Mouse (Mus musculus) midbrain, embryonic 14.5 days (tissue): ENCODE results near the gene Ly6g5b. TPM values are rescaled to one million over a fixed set of nuclear protein-coding genes. Genes with fewer than 3 reads are reported as not detected.
"Not testable (repeated sequence)": the region's sequence is repeated elsewhere in the genome, so short reads cannot be mapped to it uniquely, and the experiment has no call there.

ENCODE experiments used
- ATAC-seq: fragments of 200-750 bp; cut with Nextera tagmentation; 2 replicates; pipeline ENCODE4 v1.8.0; 2017; ENCODE audit warnings: moderate number of reproducible peaks, moderate library complexity; ENCODE audit not compliant: low FRiP score, low TSS enrichment
- DNase-seq: peaks from one replicate; pipeline ENCODE4 v3.0.0-alpha.2; 2015
- H3K27ac ChIP-seq: fragments of 300-500 bp; sonication (generic); replicated peaks from 2 replicates; pipeline ENCODE4 v1.5.1; 2014; ENCODE audit warnings: mild to moderate bottlenecking, low read depth, low read length, moderate library complexity
- H3K27me3 ChIP-seq: fragments of 300-500 bp; sonication (generic); 2 replicates; pipeline ENCODE4 v1.6.1; 2014; ENCODE audit warnings: low read length, control low read depth, mixed read lengths; ENCODE audit not compliant: control insufficient read depth, insufficient read depth
- H3K36me3 ChIP-seq: fragments of 300-500 bp; sonication (generic); 2 replicates; pipeline ENCODE4 v1.6.1; 2014; ENCODE audit warnings: low read length, control low read depth; ENCODE audit not compliant: control insufficient read depth, insufficient read depth
- H3K4me1 ChIP-seq: fragments of 300-500 bp; sonication (generic); 2 replicates; pipeline ENCODE4 v1.6.1; 2014; ENCODE audit warnings: mild to moderate bottlenecking, antibody characterized with exemption, low read length, control low read depth; ENCODE audit not compliant: control insufficient read depth, insufficient read depth
- H3K4me2 ChIP-seq: fragments of 300-500 bp; sonication (generic); 2 replicates; pipeline ENCODE4 v1.6.1; 2014; ENCODE audit warnings: mild to moderate bottlenecking, low read length, moderate library complexity
- H3K4me3 ChIP-seq: fragments of 300-500 bp; sonication (generic); replicated peaks from 2 replicates; pipeline ENCODE4 v1.5.1; 2014; ENCODE audit warnings: low read depth, low read length
- H3K9ac ChIP-seq: fragments of 300-500 bp; sonication (generic); replicated peaks from 2 replicates; pipeline ENCODE4 v1.6.1; 2014; ENCODE audit warnings: mild to moderate bottlenecking, low read length, moderate library complexity
- H3K9me3 ChIP-seq: fragments of 300-500 bp; sonication (generic); 2 replicates; pipeline ENCODE4 v1.6.1; 2016; ENCODE audit warnings: low read length, control low read depth, mixed read lengths; ENCODE audit not compliant: control insufficient read depth
- WGBS: fragments of 180-500 bp; shearing (Covaris S2); extraction: QIAGEN DNeasy Blood & Tissue Kit; methylation state at CpG from one replicate; pipeline ENCODE4 v1.1.7; 2014; 5-methylcytosine and 5-hydroxymethylcytosine counted together
- polyA plus RNA-seq: library from polyadenylated mRNA; unstranded; fragments of >200 nt; fragmentation: Nextera tagmentation; extraction: Ambion mirVana; gene quantifications from 2 replicates; pipeline ENCODE4 v1.2.1, GENCODE M21; 2014

Ly6g5b gene
- polyA plus RNA-seq, 1 experiment from 2014 or later, result 1.3 TPM

- not testable (repeated sequence) for H3K9me3 ChIP-seq, H3K4me2 ChIP-seq, ATAC-seq, H3K4me3 ChIP-seq, H3K27ac ChIP-seq, DNase-seq, H3K9ac ChIP-seq, H3K27me3 ChIP-seq
- Histone ChIP-seq H3K4me1 (peaks cover 19% of the 10 kb centered on the region), H3K36me3 (peaks cover 16% of the 10 kb centered on the region; the same call in 1 of the 2 replicates)
- WGBS, result 95% methylated on average over 12 of the region's 12 CpGs
Measured at GRCm38 (mm10) chr17:35124261-35124896, 9.2 kb upstream of the Ly6g5b start.

- not testable (repeated sequence) for H3K4me2 ChIP-seq, ATAC-seq, H3K27ac ChIP-seq, H3K9ac ChIP-seq, H3K4me3 ChIP-seq, H3K9me3 ChIP-seq, H3K27me3 ChIP-seq, DNase-seq
- 89% methylated on average over 9 of the region's 9 CpGs for WGBS
- Histone ChIP-seq H3K36me3 (peaks cover 25% of the 10 kb centered on the region), H3K4me1 (peaks cover 19% of the 10 kb centered on the region)
Measured at GRCm38 (mm10) chr17:35123287-35123686, 8.1 kb upstream of the Ly6g5b start.

- peak within 1 kb of the TSS; percentile 90 for H3K27ac ChIP-seq
- under 1% methylated on average over 19 of the region's 19 CpGs for WGBS
- peak within 1 kb of the TSS; percentile 96 for H3K4me2 ChIP-seq
- DNase-seq, result peak; percentile 89
- no peaks in the 10 kb centered on the region for H3K9me3 ChIP-seq
- peak; percentile 46; the same call in 1 of the 2 replicates for ATAC-seq
- peak within 1 kb of the TSS; percentile 96 for H3K4me3 ChIP-seq
- peak within 1 kb of the TSS; percentile 90 for H3K9ac ChIP-seq
- peaks cover 39% of the 10 kb centered on the region for H3K36me3 ChIP-seq
- peaks cover 16% of the 10 kb centered on the region for H3K4me1 ChIP-seq
- H3K27me3 ChIP-seq, result no peaks in the 10 kb centered on the region
Measured at GRCm38 (mm10) chr17:35121871-35122303, 6.7 kb upstream of the Ly6g5b start, which contains the start of gene Csnk2b. TSS of gene Csnk2b (minus strand) at chr17:35122053.

GRCm38 (mm10) chr17:35121143-35121799 is 6.0 kb upstream of the Ly6g5b start, which contains the start of gene Gpank1:
TSS of gene Gpank1 (plus strand) at chr17:35121455.
- no peaks in the 10 kb centered on the region for H3K9me3 ChIP-seq
- ATAC-seq, result peak; percentile 93
- H3K4me3 ChIP-seq, result peak within 1 kb of the TSS; percentile 96
- peak within 1 kb of the TSS; percentile 90 for H3K9ac ChIP-seq
- H3K36me3 ChIP-seq, result peaks cover 43% of the 10 kb centered on the region
- DNase-seq, result peak; percentile 100
- peaks cover 11% of the 10 kb centered on the region for H3K4me1 ChIP-seq
- 0% methylated on average over 50 of the region's 50 CpGs for WGBS
- peak within 1 kb of the TSS; percentile 90 for H3K27ac ChIP-seq
- no peaks in the 10 kb centered on the region for H3K27me3 ChIP-seq
- H3K4me2 ChIP-seq, result peak within 1 kb of the TSS; percentile 96

- H3K27ac ChIP-seq, result peak overlapping the region; percentile 52
- peak overlapping the region; percentile 90 for H3K9ac ChIP-seq
- peaks cover 48% of the 10 kb centered on the region for H3K36me3 ChIP-seq
- peak overlapping the region; percentile 96 for H3K4me3 ChIP-seq
- H3K4me2 ChIP-seq, result peak overlapping the region; percentile 96
- no peaks in the 10 kb centered on the region for H3K27me3 ChIP-seq
- DNase-seq (no peak), ATAC-seq (no peak; the same call in 1 of the 2 replicates)
- H3K9me3 ChIP-seq, result no peaks in the 10 kb centered on the region
- 0% methylated on average over 33 of the region's 33 CpGs for WGBS
- peaks cover 11% of the 10 kb centered on the region for H3K4me1 ChIP-seq
Measured at GRCm38 (mm10) chr17:35120745-35121142, 5.5 kb upstream of the Ly6g5b start.

GRCm38 (mm10) chr17:35111774-35112173 is 3.5 kb downstream of the Ly6g5b start:
- no peaks in the 10 kb centered on the region for H3K4me1 ChIP-seq
- peaks cover 30% of the 10 kb centered on the region for H3K36me3 ChIP-seq
- H3K9ac ChIP-seq, result no peak overlapping the region
- H3K27me3 ChIP-seq, result no peaks in the 10 kb centered on the region
- no peak for DNase-seq
- no peak overlapping the region for H3K4me3 ChIP-seq
- 73% methylated on average over 9 of the region's 9 CpGs for WGBS
- no peaks in the 10 kb centered on the region for H3K9me3 ChIP-seq
- no peak for ATAC-seq
- H3K4me2 ChIP-seq, result no peak overlapping the region
- no peak overlapping the region for H3K27ac ChIP-seq

- no peak for ATAC-seq
- Histone ChIP-seq H3K4me3 (no peak within 1 kb of the TSS), H3K9me3 (no peaks in the 10 kb centered on the region), H3K27ac (no peak within 1 kb of the TSS), H3K27me3 (no peaks in the 10 kb centered on the region), H3K9ac (no peak within 1 kb of the TSS), H3K36me3 (peaks cover 19% of the 10 kb centered on the region), H3K4me1 (0 out of 2 replicates have a peak, but pooled peaks cover 3% of the 10 kb centered on the region), H3K4me2 (no peak within 1 kb of the TSS)
- WGBS, result 82% methylated on average over 6 of the region's 6 CpGs
- no peak for DNase-seq
Measured at GRCm38 (mm10) chr17:35108097-35108496, 7.1 kb downstream of the Ly6g5b start, which contains the start of gene Ly6g5c. TSS of gene Ly6g5c (plus strand) at chr17:35108279.

- H3K9ac ChIP-seq, result no peak overlapping the region
- H3K9me3 ChIP-seq, result no peaks in the 10 kb centered on the region
- H3K27me3 ChIP-seq, result no peaks in the 10 kb centered on the region
- H3K4me3 ChIP-seq, result no peak overlapping the region
- 0 out of 2 replicates have a peak, but pooled peaks cover 3% of the 10 kb centered on the region for H3K4me1 ChIP-seq
- peaks cover 34% of the 10 kb centered on the region for H3K36me3 ChIP-seq
- WGBS, result 66% methylated on average over 3 of the region's 3 CpGs
- peak; percentile 39 for DNase-seq
- no peak overlapping the region for H3K27ac ChIP-seq
- peak overlapping the region; percentile 28 for H3K4me2 ChIP-seq
- ATAC-seq, result no peak
Measured at GRCm38 (mm10) chr17:35106522-35106921, 8.7 kb downstream of the Ly6g5b start.
